8 mouse cellular contexts compared by ENCODE assay signal in the genomic region with DNA sequence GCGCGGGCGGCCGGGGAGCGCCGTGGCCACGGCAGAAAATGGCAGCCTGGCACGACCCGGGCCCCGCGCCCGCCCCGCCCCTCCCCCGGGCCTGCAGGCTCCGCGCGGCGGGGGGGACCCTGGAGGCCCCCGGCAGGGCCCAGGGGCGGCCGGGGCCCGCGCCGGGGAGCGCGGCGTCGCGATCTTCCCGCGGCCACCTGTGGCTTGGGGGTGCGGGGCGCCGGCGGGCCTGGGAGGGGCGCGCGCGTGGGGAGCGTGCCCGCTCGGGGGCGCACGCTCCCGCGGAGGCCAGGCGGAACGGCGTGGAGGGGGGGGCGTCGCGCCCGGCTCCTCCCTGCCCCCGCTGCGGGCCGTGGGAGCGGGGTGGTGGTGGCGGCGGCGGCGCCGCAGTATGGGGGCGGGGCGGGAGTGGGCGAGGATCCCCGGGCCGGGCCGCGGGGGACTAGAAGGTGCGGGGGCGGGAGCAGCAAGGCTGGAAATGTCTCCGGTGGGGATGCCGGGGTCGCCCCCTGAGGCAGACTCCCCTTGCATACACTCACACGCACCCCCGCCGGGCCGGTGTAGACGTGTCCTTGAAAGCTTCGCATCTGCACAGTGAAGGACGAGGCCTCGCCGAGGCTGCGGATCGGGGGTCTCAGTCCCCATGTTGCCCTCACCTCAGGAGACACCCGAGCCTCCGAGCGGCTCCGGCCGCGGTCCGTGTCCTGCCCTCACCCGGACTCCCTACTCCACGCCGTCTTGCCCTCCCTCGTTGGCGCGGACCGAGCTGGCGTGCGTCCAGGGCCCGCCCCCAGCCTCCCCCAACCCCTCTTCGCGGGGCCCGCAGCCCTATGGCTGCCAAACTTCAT. TPM values are rescaled to one million over a fixed set of nuclear protein-coding genes. Genes with fewer than 3 reads are reported as not detected.
DNase-seq lines count a peak whose midpoint lies in the region; ATAC-seq and TF ChIP-seq lines count a peak whose summit lies in the region.

No protein-coding gene starts in this region.

- peak overlapping the region; percentile 66 for H3K4me3 ChIP-seq in intestine, embryonic 14.5 days (ENCODE audit: low read depth, low read length)
- peak overlapping the region; percentile 18 for H3K4me3 ChIP-seq in myocyte
- peak overlapping the region; percentile 78 for H3K4me3 ChIP-seq in stomach, embryonic 16.5 days (replicated peaks; ENCODE audit: low read length)

- DNase-seq in frontal cortex, adult 2 months (ENCODE audit: extremely low spot score in 1 of 2, low spot score in 1 of 2) = no peak
- DNase-seq in cerebellum, adult 8-10 months = peak; percentile 66
- peak; percentile 82 for DNase-seq in gastrocnemius, postnatal 10 days
- peak; percentile 87 for DNase-seq in intestine, embryonic 14.5 days (ENCODE audit: low spot score)
- peak; percentile 55 for DNase-seq in liver

- H3K36me3 ChIP-seq in intestine, embryonic 14.5 days (ENCODE audit: control insufficient read depth, insufficient read depth, low read length) = no peaks in the 10 kb centered on the region
- H3K36me3 ChIP-seq in myocyte (ENCODE audit: control insufficient read depth, insufficient read depth) = no peaks in the 10 kb centered on the region
- no peaks in the 10 kb centered on the region for H3K36me3 ChIP-seq in stomach, embryonic 16.5 days (ENCODE audit: control insufficient read depth, insufficient read depth, low read length)

- no peaks in the 10 kb centered on the region for H3K27me3 ChIP-seq in intestine, embryonic 14.5 days (replicated peaks; ENCODE audit: control insufficient read depth, insufficient read depth, low read length)
- peaks cover 9% of the 10 kb centered on the region for H3K27me3 ChIP-seq in myocyte (ENCODE audit: control insufficient read depth, insufficient read depth, insufficient read length)
- no peaks in the 10 kb centered on the region for H3K27me3 ChIP-seq in stomach, embryonic 16.5 days (ENCODE audit: control insufficient read depth, insufficient read depth, low read length)

- peak; percentile 17 for TF ChIP-seq POLR2A in myocyte (IDR thresholded peaks at IDR 0.05; ENCODE audit: insufficient read length, low read depth)

- H3ac ChIP-seq in myocyte (ENCODE audit: control insufficient read depth, insufficient read length) = peak overlapping the region; percentile 89

- peak overlapping the region; percentile 86 for H3K9ac ChIP-seq in intestine, embryonic 14.5 days (ENCODE audit: low read length)
- H3K9ac ChIP-seq in stomach, embryonic 16.5 days (ENCODE audit: low read length) = peak overlapping the region; percentile 99

- H3K79me2 ChIP-seq in myocyte (ENCODE audit: control insufficient read depth, insufficient read depth) = peaks cover 6% of the 10 kb centered on the region

- H3K4me1 ChIP-seq in intestine, embryonic 14.5 days (replicated peaks; ENCODE audit: control insufficient read depth, insufficient read depth, low read length) = peaks cover 49% of the 10 kb centered on the region
- peaks cover 46% of the 10 kb centered on the region for H3K4me1 ChIP-seq in stomach, embryonic 16.5 days (ENCODE audit: control insufficient read depth, insufficient read depth, low read length)

- H3K27ac ChIP-seq in intestine, embryonic 14.5 days (ENCODE audit: low read depth) = peak overlapping the region; percentile 94
- peak overlapping the region; percentile 96 for H3K27ac ChIP-seq in stomach, embryonic 16.5 days (ENCODE audit: low read length)

- H3K4me2 ChIP-seq in intestine, embryonic 14.5 days (ENCODE audit: low read length) = peak overlapping the region; percentile 80
- peak overlapping the region; percentile 73 for H3K4me2 ChIP-seq in myocyte (ENCODE audit: low read depth)
- H3K4me2 ChIP-seq in stomach, embryonic 16.5 days (ENCODE audit: low read depth, low read length) = peak overlapping the region; percentile 75

- WGBS in intestine, embryonic 14.5 days = under 1% methylated on average over 43 of the region's 105 CpGs
- WGBS in stomach, embryonic 16.5 days = under 1% methylated on average over 63 of the region's 105 CpGs

- ATAC-seq in frontal cortex, adult (ENCODE audit: low TSS enrichment) = peak; percentile 3; the same call in 1 of the 2 replicates
- peak; percentile 42 for ATAC-seq in intestine, embryonic 14.5 days (replicated peaks; ENCODE audit: low FRiP score, low TSS enrichment, low read depth)
- ATAC-seq in stomach, embryonic 16.5 days (ENCODE audit: insufficient read depth, low FRiP score) = peak; percentile 46

- H3K9me3 ChIP-seq in intestine, embryonic 14.5 days (ENCODE audit: control insufficient read depth, low read length) = no peaks in the 10 kb centered on the region
- H3K9me3 ChIP-seq in stomach, embryonic 16.5 days (replicated peaks; ENCODE audit: control insufficient read depth, low read length) = no peaks in the 10 kb centered on the region

TF ChIP-seq in myocyte, 11 proteins besides CTCF, POLR2A, EP300 and RAD21:
- peak in 1 of 3 experiments; percentile 38 for TF ChIP-seq MYOG (IDR thresholded peaks at IDR 0.05; ENCODE audit: control insufficient read depth in 1 of 3, insufficient read depth in 1 of 3, insufficient read length in 2 of 3, low read depth in 2 of 3)
- no peak for TF ChIP-seq REST (IDR thresholded peaks at IDR 0.05; ENCODE audit: insufficient read depth, insufficient read length)
- TF ChIP-seq TCF3 (IDR thresholded peaks at IDR 0.05; ENCODE audit: insufficient read length, low read depth) = no peak
- no peak for TF ChIP-seq POLR2AphosphoS2 (IDR thresholded peaks at IDR 0.05; ENCODE audit: insufficient read length, low read depth)
- no peak for TF ChIP-seq CEBPB (IDR thresholded peaks at IDR 0.05; ENCODE audit: insufficient read depth, poor library complexity, severe bottlenecking)
- TF ChIP-seq MAX (IDR thresholded peaks at IDR 0.05; ENCODE audit: low read depth) = no peak
- TF ChIP-seq E2F4 (IDR thresholded peaks at IDR 0.05; ENCODE audit: insufficient read depth) = no peak
- peak in 1 of 3 experiments; percentile 42 for TF ChIP-seq MYOD1 (IDR thresholded peaks at IDR 0.05; ENCODE audit: control insufficient read depth in 1 of 3, insufficient read length in 2 of 3, low read depth in 2 of 3)
- no peak for TF ChIP-seq USF1 (IDR thresholded peaks at IDR 0.05; ENCODE audit: low read depth)
- TF ChIP-seq SRF (IDR thresholded peaks at IDR 0.05; ENCODE audit: control insufficient read depth, insufficient read length, low read depth) = no peak
- no peak for TF ChIP-seq TCF12 (IDR thresholded peaks at IDR 0.05; ENCODE audit: insufficient read depth, poor library complexity, severe bottlenecking)

RNA-seq across cellular contexts. Expression of a gene that starts 2.0 kb away (rescaled TPM):
- polyA plus RNA-seq in frontal cortex, adult 2 months (2012; rRNA removed) = 42.5 and 44.7 TPM in 2 replicates
- total RNA-seq in gastrocnemius, postnatal 10 days (2021) = 100 to 1,000 TPM; 154 to 172 TPM
- polyA plus RNA-seq in intestine, embryonic 14.5 days (2014; fragmentation: Nextera tagmentation; extraction: Ambion mirVana) = 63.4 and 69.3 TPM in 2 replicates
- polyA plus RNA-seq in myocyte (2012; fragmentation: generic; extraction: Trizol) = 4.6 TPM
- polyA plus RNA-seq in stomach, embryonic 16.5 days (2015; fragmentation: Nextera tagmentation; extraction: Ambion mirVana) = 49.6 and 60.4 TPM in 2 replicates

Comparison
In these comparisons a context has a peak if more than half of its experiments do, and no peak if none do; other contexts are left out.
1. DNase-seq: peak in cerebellum, adult 8-10 months (single experiment), gastrocnemius, postnatal 10 days (single experiment), intestine, embryonic 14.5 days (single experiment) and liver (single experiment); none in frontal cortex, adult 2 months (0 of 2).
2. H3K4me3 ChIP-seq: peak in every context shown above with its lines; median percentile 78 in stomach, embryonic 16.5 days; 66 in intestine, embryonic 14.5 days; 18 in myocyte.
3. Peak in every context shown above with its lines, with median percentiles within 50 percentile points of each other: ATAC-seq and H3K4me2 ChIP-seq.